Mouse (Mus musculus) brain, embryonic 18.5 days (tissue): ENCODE measurements at regions not wholly inside any gene's neighbourhood (a gene's known extent, or its start where the extent isn't known, plus 50 kb on each side); places are given as distances from the start of the nearest gene placed in this dataset.

Source experiments
- DNase-seq: peaks from one replicate; pipeline ENCODE4 v3.0.0-alpha.2; 2012; ENCODE audit warnings: low read depth, low spot score

GRCm38 (mm10) chr9:14215961-14216360, 58.9 kb upstream of the Sesn3 start:
- DNase-seq, result no peak

DNA sequence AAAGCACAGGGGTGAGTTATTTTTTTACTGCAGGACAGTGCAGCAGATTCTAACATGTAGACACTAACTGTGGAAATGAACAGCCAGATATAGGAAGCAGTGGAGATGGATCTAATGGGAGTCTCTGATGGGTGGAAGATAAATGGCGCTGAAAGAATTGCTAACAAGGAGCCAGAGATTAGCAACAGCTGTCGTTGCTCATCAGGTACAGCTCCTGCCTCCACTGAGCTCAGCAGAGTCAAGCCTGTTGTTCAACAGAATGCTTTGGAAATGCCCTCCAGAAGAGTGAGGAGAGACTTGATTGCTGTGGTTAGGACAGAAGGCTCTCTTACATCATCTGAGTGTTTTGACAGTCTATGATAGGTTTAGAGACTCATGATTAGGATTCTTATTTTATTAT, 51.9 kb upstream of the Sesn3 start:
- DNase-seq, result no peak
